Mouse (Mus musculus) small intestine, adult 2 months (tissue): ENCODE measurements around the gene Ctnna3. TPM values are rescaled to one million over a fixed set of nuclear protein-coding genes. Genes with fewer than 3 reads are reported as not detected.
"Not testable (repeated sequence)": the region's sequence is repeated elsewhere in the genome, so short reads cannot be mapped to it uniquely, and the experiment has no call there.

ENCODE experiments used
- H3K27ac ChIP-seq: fragments of 200-500 bp; 2 replicates; pipeline ENCODE4 v1.5.1; 2012; ENCODE audit warnings: low read depth, low read length, control low read depth, inconsistent platforms; ENCODE audit not compliant: insufficient read depth
- H3K27me3 ChIP-seq: fragments of 200-500 bp; 2 replicates; pipeline ENCODE4 v1.6.1; 2012; ENCODE audit warnings: mild to moderate bottlenecking, moderate library complexity, low read length, inconsistent platforms; ENCODE audit not compliant: control insufficient read depth, insufficient read depth
- H3K36me3 ChIP-seq: fragments of 200-500 bp; 2 replicates; pipeline ENCODE4 v1.6.1; 2012; ENCODE audit warnings: mild to moderate bottlenecking, low read length, control low read depth, inconsistent platforms; ENCODE audit not compliant: control insufficient read depth, insufficient read depth
- H3K4me1 ChIP-seq: fragments of 200-500 bp; 2 replicates; pipeline ENCODE4 v1.6.1; 2012; ENCODE audit warnings: low read length, inconsistent platforms, mixed read lengths; ENCODE audit not compliant: control insufficient read depth, insufficient read depth, insufficient read length
- H3K4me3 ChIP-seq: fragments of 200-500 bp; 2 replicates; pipeline ENCODE4 v1.5.1; 2012; ENCODE audit warnings: low read depth, mild to moderate bottlenecking, control low read depth, inconsistent platforms, low read length, moderate library complexity
- CTCF ChIP-seq: fragments of 200-500 bp; IDR thresholded peaks from 2 replicates; pipeline ENCODE4 v1.5.1; 2012; ENCODE audit warnings: low read depth, mild to moderate bottlenecking, control low read depth, inconsistent platforms, low read length, moderate library complexity, mixed read lengths; ENCODE audit not compliant: insufficient replicate concordance, insufficient read length; ENCODE audit errors: extremely low read depth
- POLR2A ChIP-seq: fragments of 200-500 bp; IDR thresholded peaks from 2 replicates; pipeline ENCODE4 v1.6.1; 2012; ENCODE audit warnings: low read depth, mild to moderate bottlenecking, control low read depth, inconsistent platforms, low read length, moderate library complexity
- WGBS: fragments of 180-500 bp; shearing (Covaris S2); methylation state at CpG from one replicate; pipeline ENCODE4 v1.1.7; 2018; 5-methylcytosine and 5-hydroxymethylcytosine counted together
- polyA plus RNA-seq: library from polyadenylated mRNA; depleted of rRNA; stranded (reverse); fragments of >200 nt; gene quantifications from 2 replicates; pipeline ENCODE4 v1.2.3, GENCODE M21; 2012

Gene Ctnna3
- polyA plus RNA-seq, 1 experiment = 0.06 TPM

- Histone ChIP-seq H3K4me3 (no peak overlapping the region), H3K27ac (no peak overlapping the region), H3K27me3 (no peaks in the 10 kb centered on the region), H3K36me3 (no peaks in the 10 kb centered on the region), H3K4me1 (no peaks in the 10 kb centered on the region)
- TF ChIP-seq CTCF = no peak
- no peak for TF ChIP-seq POLR2A
- whole genome bisulfite sequencing = 89% methylated on average over 4 of the region's 4 CpGs
These were observed 752.8 kb downstream of the Ctnna3 start for GRCm38 (mm10) chr10:64182731-64183130.

GRCm38 (mm10) chr10:64188046-64188445, 758.1 kb downstream of the Ctnna3 start:
- H3K27ac ChIP-seq = no peak overlapping the region
- TF ChIP-seq POLR2A (no peak), CTCF (no peak)
- no peaks in the 10 kb centered on the region for H3K4me1 ChIP-seq
- H3K36me3 ChIP-seq = no peaks in the 10 kb centered on the region
- WGBS = 86% methylated on average over 3 of the region's 3 CpGs
- no peak overlapping the region for H3K4me3 ChIP-seq
- no peaks in the 10 kb centered on the region for H3K27me3 ChIP-seq

- H3K27me3 ChIP-seq = no peaks in the 10 kb centered on the region
- H3K27ac ChIP-seq = no peak overlapping the region
- WGBS = 80% methylated on average over 1 of the region's 1 CpGs
- TF ChIP-seq POLR2A (no peak), CTCF (no peak)
- no peaks in the 10 kb centered on the region for H3K36me3 ChIP-seq
- no peak overlapping the region for H3K4me3 ChIP-seq
- no peaks in the 10 kb centered on the region for H3K4me1 ChIP-seq
These were observed 767.7 kb downstream of the Ctnna3 start for GRCm38 (mm10) chr10:64197584-64197983.

GRCm38 (mm10) chr10:64215632-64216031, 785.7 kb downstream of the Ctnna3 start:
- no peaks in the 10 kb centered on the region for H3K4me1 ChIP-seq
- no peak overlapping the region for H3K27ac ChIP-seq
- TF ChIP-seq POLR2A (no peak), CTCF (no peak)
- no peaks in the 10 kb centered on the region for H3K36me3 ChIP-seq
- H3K4me3 ChIP-seq = no peak overlapping the region
- 81% methylated on average over 3 of the region's 3 CpGs for WGBS
- no peaks in the 10 kb centered on the region for H3K27me3 ChIP-seq

- Histone ChIP-seq H3K27ac (no peak overlapping the region), H3K4me1 (no peaks in the 10 kb centered on the region), H3K36me3 (no peaks in the 10 kb centered on the region), H3K4me3 (no peak overlapping the region), H3K27me3 (no peaks in the 10 kb centered on the region)
- TF ChIP-seq POLR2A = no peak
- TF ChIP-seq CTCF = no peak
- whole genome bisulfite sequencing = 39% methylated on average over 3 of the region's 3 CpGs
These were observed 793.1 kb downstream of the Ctnna3 start for GRCm38 (mm10) chr10:64223023-64223422.

GRCm38 (mm10) chr10:64224007-64224406, 794.1 kb downstream of the Ctnna3 start:
- no peaks in the 10 kb centered on the region for H3K27me3 ChIP-seq
- no peak overlapping the region for H3K4me3 ChIP-seq
- H3K4me1 ChIP-seq = no peaks in the 10 kb centered on the region
- WGBS = 92% methylated on average over 9 of the region's 9 CpGs
- H3K36me3 ChIP-seq = no peaks in the 10 kb centered on the region
- TF ChIP-seq POLR2A (no peak), CTCF (no peak)
- H3K27ac ChIP-seq = no peak overlapping the region

- 93% methylated on average over 6 of the region's 6 CpGs for WGBS
- H3K4me1 ChIP-seq = no peaks in the 10 kb centered on the region
- TF ChIP-seq POLR2A (no peak), CTCF (no peak)
- no peak overlapping the region for H3K27ac ChIP-seq
- H3K36me3 ChIP-seq = no peaks in the 10 kb centered on the region
- H3K4me3 ChIP-seq = no peak overlapping the region
- no peaks in the 10 kb centered on the region for H3K27me3 ChIP-seq
These were observed 794.5 kb downstream of the Ctnna3 start for GRCm38 (mm10) chr10:64224424-64224823.

- H3K4me3 ChIP-seq, H3K36me3 ChIP-seq, H3K4me1 ChIP-seq, H3K27me3 ChIP-seq, H3K27ac ChIP-seq: not testable (repeated sequence)
These were observed 795.9 kb downstream of the Ctnna3 start for GRCm38 (mm10) chr10:64225826-64226225.
